Mouse (Mus musculus) myocyte (in vitro differentiated cells): Measurements from ENCODE around the gene Nrgn. TPM values are rescaled to one million over a fixed set of nuclear protein-coding genes. Genes with fewer than 3 reads are reported as not detected.

Experiments
- H3K27me3 ChIP-seq: one replicate; pipeline ENCODE4 v1.6.1; 2011; ENCODE audit not compliant: control insufficient read depth, insufficient read depth, insufficient read length
- H3K36me3 ChIP-seq: one replicate; pipeline ENCODE4 v1.6.1; 2011; ENCODE audit not compliant: control insufficient read depth, insufficient read depth
- H3K4me2 ChIP-seq: one replicate; pipeline ENCODE4 v1.6.1; 2011; ENCODE audit warnings: low read depth, control low read depth
- H3K4me3 ChIP-seq: one replicate; pipeline ENCODE4 v1.5.1; 2011; ENCODE audit warnings: mild to moderate bottlenecking, control low read depth, moderate library complexity
- H3K79me2 ChIP-seq: one replicate; pipeline ENCODE4 v1.6.1; 2011; ENCODE audit not compliant: control insufficient read depth, insufficient read depth
- H3ac ChIP-seq: one replicate; pipeline ENCODE4 v1.6.1; 2011; ENCODE audit not compliant: control insufficient read depth, insufficient read length
- CEBPB ChIP-seq: IDR thresholded peaks from 2 replicates; pipeline ENCODE4 v1.6.1; 2011; ENCODE audit warnings: mild to moderate bottlenecking, moderate library complexity; ENCODE audit not compliant: poor library complexity, insufficient read depth, severe bottlenecking
- E2F4 ChIP-seq: IDR thresholded peaks from one replicate; pipeline ENCODE4 v1.6.1; 2011; ENCODE audit warnings: mild to moderate bottlenecking, control low read depth, moderate library complexity; ENCODE audit not compliant: insufficient read depth
- MAX ChIP-seq: IDR thresholded peaks from one replicate; pipeline ENCODE4 v1.6.1; 2011; ENCODE audit warnings: low read depth, mild to moderate bottlenecking, control low read depth
- MYOD1 ChIP-seq, 3 experiments: IDR thresholded peaks; one replicate each; pipeline ENCODE4 v1.6.1; 2011; ENCODE audit warnings: control low read depth in 2 of 3, low read depth in 2 of 3, mild to moderate bottlenecking in 2 of 3, moderate library complexity in 1 of 3; ENCODE audit not compliant: insufficient read length in 2 of 3, control insufficient read depth in 1 of 3
- MYOG ChIP-seq, 3 experiments: IDR thresholded peaks; one replicate each; pipeline ENCODE4 v1.6.1; 2011; ENCODE audit warnings: control low read depth in 2 of 3, low read depth in 2 of 3, mild to moderate bottlenecking in 2 of 3; ENCODE audit not compliant: insufficient read length in 2 of 3, control insufficient read depth in 1 of 3, insufficient read depth in 1 of 3
- POLR2A ChIP-seq: IDR thresholded peaks from one replicate; pipeline ENCODE4 v1.6.1; 2011; ENCODE audit warnings: low read depth, mild to moderate bottlenecking, control low read depth, moderate library complexity; ENCODE audit not compliant: insufficient read length
- POLR2AphosphoS2 ChIP-seq: IDR thresholded peaks from one replicate; pipeline ENCODE4 v1.6.1; 2011; ENCODE audit warnings: low read depth, control low read depth; ENCODE audit not compliant: insufficient read length
- REST ChIP-seq: IDR thresholded peaks from one replicate; pipeline ENCODE4 v1.6.1; 2011; ENCODE audit warnings: mild to moderate bottlenecking, control low read depth, moderate library complexity; ENCODE audit not compliant: insufficient read depth, insufficient read length
- SRF ChIP-seq: IDR thresholded peaks from one replicate; pipeline ENCODE4 v1.6.1; 2011; ENCODE audit warnings: low read depth; ENCODE audit not compliant: control insufficient read depth, insufficient read length
- TCF12 ChIP-seq: IDR thresholded peaks from one replicate; pipeline ENCODE4 v1.6.1; 2011; ENCODE audit warnings: mild to moderate bottlenecking, control low read depth; ENCODE audit not compliant: poor library complexity, insufficient read depth, severe bottlenecking
- TCF3 ChIP-seq: IDR thresholded peaks from one replicate; pipeline ENCODE4 v1.6.1; 2011; ENCODE audit warnings: low read depth, control low read depth; ENCODE audit not compliant: insufficient read length
- USF1 ChIP-seq: IDR thresholded peaks from one replicate; pipeline ENCODE4 v1.6.1; 2011; ENCODE audit warnings: low read depth, mild to moderate bottlenecking, control low read depth, moderate library complexity
- polyA plus RNA-seq: library from polyadenylated mRNA; unstranded; fragments of >200 nt; fragmentation: generic; extraction: Trizol; gene quantifications from one replicate; pipeline ENCODE4 v1.2.1, GENCODE M21; 2012; ENCODE audit warnings: missing spikeins

Gene Nrgn
- polyA plus RNA-seq, 1 experiment: 0.42 TPM

DNA sequence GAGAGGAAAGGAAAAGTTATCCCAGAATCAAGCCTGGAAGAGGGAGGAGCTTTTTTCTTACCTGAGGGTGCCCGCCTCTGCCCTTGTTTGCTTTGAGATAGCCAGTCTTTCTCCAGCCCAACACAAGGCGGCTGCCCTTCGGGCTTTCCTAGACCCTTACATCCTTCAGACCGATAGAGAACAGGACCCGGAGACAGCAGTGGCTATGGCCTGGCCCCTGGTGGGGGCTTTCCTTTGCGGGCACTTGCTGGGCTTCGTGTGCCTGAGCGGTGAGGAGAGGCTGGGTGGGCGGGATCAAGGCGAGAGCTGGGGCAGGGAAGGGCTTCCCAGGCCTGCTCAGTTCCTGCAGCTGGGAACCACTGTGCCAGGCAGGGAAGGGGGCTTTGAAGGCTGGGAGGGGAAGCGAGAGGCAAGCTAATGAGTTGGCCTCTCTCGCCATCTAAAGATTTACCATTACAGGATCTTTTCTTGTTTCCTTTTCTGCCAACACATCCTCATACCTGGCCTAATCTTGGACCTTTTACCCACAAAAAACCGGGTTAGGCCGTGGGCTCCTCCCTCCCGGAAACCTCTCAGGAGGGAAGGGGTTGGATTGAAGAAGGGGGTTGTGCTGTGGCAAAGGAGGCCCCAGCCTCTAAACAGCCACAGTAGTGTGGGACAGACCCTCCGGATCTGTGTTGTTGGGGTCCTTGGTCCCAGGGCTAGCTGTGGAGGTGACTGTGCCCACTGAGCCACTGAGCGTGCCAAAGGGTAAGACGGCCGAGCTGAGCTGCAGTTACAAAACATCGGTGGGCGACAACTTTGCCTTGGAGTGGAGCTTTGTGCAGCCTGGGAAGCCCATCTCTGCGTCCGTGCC lies 13.3 kb downstream of the Nrgn start, which contains the start of gene Vsig2:
Gene Vsig2, plus strand, starts transcription at position 86 of the 856 bp plus-strand sequence.
- TF ChIP-seq E2F4: no peak
- TF ChIP-seq USF1: no peak
- TF ChIP-seq CEBPB: no peak
- no peak for TF ChIP-seq TCF12
- no peak for TF ChIP-seq REST
- no peak for TF ChIP-seq MAX
- no peak for TF ChIP-seq MYOD1 (IDR thresholded peaks at IDR 0.05; ENCODE audit: control insufficient read depth in 1 of 3, insufficient read length in 2 of 3, low read depth in 2 of 3)
- TF ChIP-seq POLR2A: no peak
- no peak for TF ChIP-seq MYOG (IDR thresholded peaks at IDR 0.05; ENCODE audit: control insufficient read depth in 1 of 3, insufficient read depth in 1 of 3, insufficient read length in 2 of 3, low read depth in 2 of 3)
- no peak for TF ChIP-seq SRF
- TF ChIP-seq POLR2AphosphoS2: no peak
- TF ChIP-seq TCF3: no peak
- no peaks in the 10 kb centered on the region for H3K27me3 ChIP-seq

DNA sequence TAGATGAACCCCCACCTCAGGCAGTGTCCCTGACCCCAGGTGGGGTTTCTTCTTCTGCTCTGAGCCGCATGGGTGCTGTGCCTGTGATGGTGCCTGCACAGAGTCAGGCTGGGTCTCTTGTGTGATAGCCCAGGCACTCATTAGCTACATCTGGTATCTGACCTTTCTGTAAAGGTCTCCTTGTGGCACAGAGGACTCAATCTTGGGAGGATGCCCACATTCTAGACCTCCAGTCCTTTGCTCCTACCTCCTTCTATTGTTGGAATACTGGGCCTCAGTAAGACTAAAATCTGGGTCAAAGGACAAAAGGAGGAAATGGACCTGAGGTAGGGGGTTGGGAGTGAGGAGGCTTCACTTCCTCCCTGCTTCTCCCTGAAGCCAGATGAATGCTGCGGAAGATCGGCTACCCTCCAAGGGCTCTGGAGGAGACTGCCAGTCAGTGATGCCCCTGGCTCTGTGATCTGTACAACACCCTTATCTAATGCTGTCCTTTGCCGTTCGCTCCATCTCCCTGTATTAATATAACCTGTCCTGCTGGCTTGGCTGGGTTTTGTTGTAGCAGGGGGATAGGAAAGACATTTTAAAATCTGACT lies 14.9 kb downstream of the Nrgn start:
- H3K79me2 ChIP-seq: no peaks in the 10 kb centered on the region
- H3ac ChIP-seq: no peak overlapping the region
- TF ChIP-seq E2F4: no peak
- TF ChIP-seq TCF12: no peak
- no peak for TF ChIP-seq POLR2AphosphoS2
- TF ChIP-seq TCF3: no peak
- no peak for TF ChIP-seq POLR2A
- TF ChIP-seq REST: no peak
- TF ChIP-seq MAX: no peak
- no peak for TF ChIP-seq MYOG (IDR thresholded peaks at IDR 0.05; ENCODE audit: control insufficient read depth in 1 of 3, insufficient read depth in 1 of 3, insufficient read length in 2 of 3, low read depth in 2 of 3)
- no peak for TF ChIP-seq SRF
- TF ChIP-seq MYOD1 (IDR thresholded peaks at IDR 0.05; ENCODE audit: control insufficient read depth in 1 of 3, insufficient read length in 2 of 3, low read depth in 2 of 3): no peak
- TF ChIP-seq CEBPB: no peak
- no peak for TF ChIP-seq USF1
- H3K4me2 ChIP-seq: no peak overlapping the region
- H3K27me3 ChIP-seq: no peaks in the 10 kb centered on the region
- H3K4me3 ChIP-seq: no peak overlapping the region
- no peaks in the 10 kb centered on the region for H3K36me3 ChIP-seq

More for the DNA sequence above, 13.3 kb downstream of the Nrgn start, which contains the start of gene Vsig2:
- Histone ChIP-seq H3K79me2 (no peaks in the 10 kb centered on the region), H3ac (no peak within 1 kb of the TSS), H3K4me3 (no peak within 1 kb of the TSS), H3K4me2 (no peak within 1 kb of the TSS), H3K36me3 (no peaks in the 10 kb centered on the region)

- no peak overlapping the region for H3K4me3 ChIP-seq
- TF ChIP-seq MAX: no peak
- TF ChIP-seq E2F4: no peak
- no peak for TF ChIP-seq CEBPB
- no peaks in the 10 kb centered on the region for H3K36me3 ChIP-seq
- no peaks in the 10 kb centered on the region for H3K79me2 ChIP-seq
- H3ac ChIP-seq: no peak overlapping the region
- no peak overlapping the region for H3K4me2 ChIP-seq
- no peaks in the 10 kb centered on the region for H3K27me3 ChIP-seq
Measured at GRCm38 (mm10) chr9:37536851-37537250, 15.9 kb downstream of the Nrgn start.

GRCm38 (mm10) chr9:37530888-37531705 lies 21.6 kb downstream of the Nrgn start:
- H3K36me3 ChIP-seq: no peaks in the 10 kb centered on the region
- H3ac ChIP-seq: no peak overlapping the region
- no peaks in the 10 kb centered on the region for H3K79me2 ChIP-seq
- no peak overlapping the region for H3K4me3 ChIP-seq
- TF ChIP-seq SRF (no peak), CEBPB (no peak), POLR2AphosphoS2 (no peak), POLR2A (no peak), TCF12 (no peak), USF1 (no peak), MAX (no peak), REST (no peak), MYOD1 (IDR thresholded peaks at IDR 0.05; ENCODE audit: control insufficient read depth in 1 of 3, insufficient read length in 2 of 3, low read depth in 2 of 3) (no peak), TCF3 (no peak), MYOG (IDR thresholded peaks at IDR 0.05; ENCODE audit: control insufficient read depth in 1 of 3, insufficient read depth in 1 of 3, insufficient read length in 2 of 3, low read depth in 2 of 3) (no peak), E2F4 (no peak)
- no peak overlapping the region for H3K4me2 ChIP-seq
- H3K27me3 ChIP-seq: no peaks in the 10 kb centered on the region
